Mouse (Mus musculus) layer of hippocampus, adult 2 months (tissue): ENCODE measurements at regions not wholly inside any gene's neighbourhood (a gene's known extent, or its start where the extent isn't known, plus 50 kb on each side); places are given as distances from the start of the nearest gene placed in this dataset.

ENCODE experiments used
- DNase-seq, 2 experiments: peaks; one replicate each; pipeline ENCODE4 v3.0.0; 2022; ENCODE audit warnings: low spot score in 2 of 2
- H3K27ac ChIP-seq: fragments of 200-600 bp; 2 replicates; pipeline ENCODE4 v1.8.1; 2022
- H3K4me3 ChIP-seq: fragments of 200-600 bp; 2 replicates; pipeline ENCODE4 v1.8.1; 2022; ENCODE audit warnings: mild to moderate bottlenecking
- CTCF ChIP-seq: fragments of 200-600 bp; conservative IDR thresholded peaks from 2 replicates; pipeline ENCODE4 v1.8.1; 2022; ENCODE audit warnings: antibody characterized with exemption, mild to moderate bottlenecking, moderate library complexity

DNA sequence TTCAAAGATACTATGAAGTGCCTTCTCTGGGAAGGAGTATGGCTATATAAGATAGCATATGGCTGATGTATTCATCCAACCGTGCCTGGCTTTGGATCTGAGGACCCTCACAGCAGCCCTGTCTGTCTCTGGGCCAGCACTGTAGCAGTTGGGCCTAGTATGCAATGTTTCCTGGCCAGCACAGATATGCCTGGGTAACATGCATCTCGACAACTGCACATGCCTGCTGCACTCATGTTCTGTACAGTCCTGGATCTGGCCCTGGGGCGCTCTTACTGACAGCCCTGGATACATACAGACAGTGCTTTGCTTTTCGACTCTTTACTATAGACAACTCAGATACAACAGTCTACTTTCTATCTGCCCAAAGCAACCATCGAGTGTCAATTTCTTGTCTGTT is 197.3 kb downstream of the Stk31 start:
- H3K27ac ChIP-seq = no peak overlapping the region
- DNase-seq = no peak
- no peak for TF ChIP-seq CTCF
- no peak overlapping the region for H3K4me3 ChIP-seq

DNA sequence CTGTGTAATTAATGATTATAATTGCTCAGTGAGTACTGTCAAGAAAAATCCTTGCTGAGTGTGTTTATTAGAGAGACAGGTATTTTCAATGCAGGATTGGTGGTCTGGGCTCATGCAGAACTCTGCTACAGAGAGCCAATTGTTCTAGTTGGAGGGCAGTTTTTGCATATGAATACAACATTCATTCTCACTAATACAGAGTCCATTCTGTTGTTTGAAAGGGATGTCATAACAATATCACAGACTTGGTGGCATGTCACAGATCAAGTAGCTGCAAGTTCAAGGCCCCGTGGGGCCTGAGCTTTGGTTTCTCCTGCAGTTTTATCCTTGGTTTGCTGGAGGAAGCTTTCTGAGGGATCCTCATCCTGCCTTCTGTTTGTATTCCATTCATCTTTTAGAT is 207.8 kb downstream of the Stk31 start:
- Histone ChIP-seq H3K4me3 (no peak overlapping the region), H3K27ac (no peak overlapping the region)
- no peak for DNase-seq
- no peak for TF ChIP-seq CTCF

DNA sequence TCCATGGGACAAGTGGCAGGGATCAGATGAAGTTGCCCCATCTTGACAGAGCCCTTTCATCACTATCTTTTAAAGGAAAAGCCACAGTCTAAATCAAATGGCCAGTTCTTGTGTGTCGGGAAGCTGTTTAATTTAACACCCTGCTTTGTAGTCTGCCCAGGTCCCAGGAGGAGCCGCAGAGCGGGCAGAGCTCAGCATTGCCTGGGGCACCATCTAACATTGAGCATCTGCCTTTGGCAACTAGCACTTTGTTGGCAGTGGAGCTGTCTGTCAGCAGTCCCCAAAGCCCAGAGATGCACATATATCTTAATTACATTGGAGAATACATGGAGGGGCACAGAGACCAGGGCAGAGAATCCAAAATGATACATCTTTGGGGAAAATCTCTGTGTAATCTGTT is 208.4 kb downstream of the Stk31 start:
- Histone ChIP-seq H3K27ac (no peak overlapping the region), H3K4me3 (no peak overlapping the region)
- DNase-seq = no peak
- TF ChIP-seq CTCF = no peak

- H3K27ac ChIP-seq = no peak overlapping the region
- no peak for TF ChIP-seq CTCF
- no peak for DNase-seq
- no peak overlapping the region for H3K4me3 ChIP-seq
Observed at GRCm38 (mm10) chr6:49606028-49606427, 210.6 kb downstream of the Stk31 start.

DNA sequence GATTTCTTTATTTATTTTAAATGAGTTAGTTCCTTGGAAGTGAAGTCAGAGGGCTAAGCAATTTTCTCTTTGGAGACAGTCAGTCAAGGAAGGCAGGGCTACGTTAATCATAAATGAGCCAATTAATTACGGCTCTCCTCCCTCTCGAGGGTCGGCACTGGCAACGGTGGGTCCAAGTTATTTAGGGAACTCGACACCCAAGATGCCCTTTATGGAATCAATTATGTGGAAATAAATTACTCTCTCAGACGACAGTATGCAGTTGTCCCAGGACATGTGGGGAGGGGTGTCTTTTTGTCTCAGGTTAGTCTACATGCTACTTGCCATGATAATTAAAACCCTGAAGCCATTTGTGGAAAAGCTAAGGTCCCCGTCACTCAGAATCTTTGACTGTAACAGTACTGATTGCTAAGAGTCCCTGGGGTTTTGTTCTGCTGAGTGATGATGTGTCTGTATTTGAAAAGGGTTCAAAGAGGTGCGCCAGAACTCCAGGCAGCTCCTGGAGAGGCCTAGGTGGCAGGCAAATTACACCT is 211.3 kb downstream of the Stk31 start:
- Histone ChIP-seq H3K4me3 (no peak overlapping the region), H3K27ac (no peak overlapping the region)
- DNase-seq = no peak
- TF ChIP-seq CTCF = no peak

- Histone ChIP-seq H3K27ac (no peak overlapping the region), H3K4me3 (no peak overlapping the region)
- TF ChIP-seq CTCF = no peak
- no peak for DNase-seq
Observed at GRCm38 (mm10) chr6:49624080-49624479, 198.4 kb upstream of the Npy start.

- Histone ChIP-seq H3K27ac (no peak overlapping the region), H3K4me3 (no peak overlapping the region)
- TF ChIP-seq CTCF = no peak
- DNase-seq = no peak
Observed at GRCm38 (mm10) chr6:49624564-49624963, 197.9 kb upstream of the Npy start.

- peak; percentile 57 to 72 for DNase-seq
- TF ChIP-seq CTCF = no peak
- no peak overlapping the region for H3K4me3 ChIP-seq
- H3K27ac ChIP-seq = peak overlapping the region; percentile 39; the same call in 1 of the 2 replicates
Observed at GRCm38 (mm10) chr6:49633470-49634095, 188.9 kb upstream of the Npy start.

DNA sequence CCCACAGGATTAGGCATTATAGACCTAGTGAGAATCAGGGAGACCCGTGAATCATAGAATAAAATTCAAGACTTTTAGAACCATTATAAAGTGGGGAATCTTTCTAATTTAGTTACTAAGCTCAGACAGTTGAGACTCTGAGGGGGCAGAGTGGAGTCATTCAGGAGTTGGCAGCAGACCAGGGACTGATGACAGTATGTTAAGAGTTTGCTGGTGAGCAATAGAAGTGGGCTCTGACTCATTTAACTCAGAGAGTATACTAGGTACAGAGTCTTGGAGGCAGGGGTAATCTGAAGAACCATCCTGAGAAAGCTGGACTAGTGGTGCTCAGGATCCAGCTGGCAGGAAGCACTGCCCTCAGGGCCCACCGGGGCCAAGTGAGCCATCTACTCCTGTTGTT is 184.9 kb upstream of the Npy start:
- TF ChIP-seq CTCF = no peak
- no peak overlapping the region for H3K4me3 ChIP-seq
- no peak overlapping the region for H3K27ac ChIP-seq
- DNase-seq = peak; percentile 18 to 28

GRCm38 (mm10) chr6:49641256-49641655 is 181.3 kb upstream of the Npy start:
- H3K27ac ChIP-seq = no peak overlapping the region
- no peak overlapping the region for H3K4me3 ChIP-seq
- TF ChIP-seq CTCF = no peak
- peak in 1 of 2 experiments; percentile 13 for DNase-seq

DNA sequence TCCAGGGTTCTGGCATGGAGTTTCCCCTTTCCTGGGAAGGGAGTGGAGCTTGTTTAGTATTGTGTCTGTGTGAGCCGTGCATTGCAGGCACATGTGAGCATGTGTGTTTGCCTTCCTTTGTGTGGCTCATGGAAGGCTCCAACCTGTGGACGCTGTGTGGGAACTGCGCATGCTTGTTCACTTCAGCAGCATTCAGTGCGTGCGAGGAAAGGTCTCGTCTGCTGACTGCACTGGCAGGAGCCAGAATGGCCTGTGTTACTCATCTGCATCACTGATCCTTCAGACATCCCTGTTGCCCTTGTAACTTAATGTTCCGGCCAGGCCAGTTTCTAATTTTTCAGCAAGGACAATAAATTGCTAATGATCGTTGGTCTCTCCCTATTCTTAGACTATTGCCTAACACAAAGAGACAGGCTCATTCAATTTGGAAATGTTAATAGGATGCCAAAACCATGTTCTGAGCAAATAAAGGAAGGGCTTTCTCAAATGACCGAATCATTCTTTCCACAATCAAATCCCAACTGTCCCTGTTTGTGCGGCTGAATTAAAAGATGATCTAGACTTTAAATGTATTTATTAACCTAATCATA is 167.9 kb upstream of the Npy start:
- no peak overlapping the region for H3K4me3 ChIP-seq
- no peak for DNase-seq
- TF ChIP-seq CTCF = no peak
- H3K27ac ChIP-seq = no peak overlapping the region

- no peak for TF ChIP-seq CTCF
- DNase-seq = no peak
- Histone ChIP-seq H3K27ac (no peak overlapping the region), H3K4me3 (no peak overlapping the region)
Observed at GRCm38 (mm10) chr6:49655241-49655640, 167.3 kb upstream of the Npy start.

- DNase-seq = no peak
- no peak overlapping the region for H3K4me3 ChIP-seq
- H3K27ac ChIP-seq = no peak overlapping the region
- TF ChIP-seq CTCF = no peak
Observed at GRCm38 (mm10) chr6:49656359-49657280, 165.9 kb upstream of the Npy start.
